Mouse (Mus musculus) testis, postnatal 14 days (tissue): ENCODE data around the gene Gm6583.

Experiments used
- DNase-seq: peaks from one replicate; pipeline ENCODE4 v3.0.0; 2021; ENCODE audit warnings: low spot score

The Gm6583 gene

GRCm38 (mm10) chr5:112355910-112356309, at the start of gene Gm6583:
TSS of gene Gm6583 (minus strand) at chr5:112356033.
- DNase-seq, result no peak

DNA sequence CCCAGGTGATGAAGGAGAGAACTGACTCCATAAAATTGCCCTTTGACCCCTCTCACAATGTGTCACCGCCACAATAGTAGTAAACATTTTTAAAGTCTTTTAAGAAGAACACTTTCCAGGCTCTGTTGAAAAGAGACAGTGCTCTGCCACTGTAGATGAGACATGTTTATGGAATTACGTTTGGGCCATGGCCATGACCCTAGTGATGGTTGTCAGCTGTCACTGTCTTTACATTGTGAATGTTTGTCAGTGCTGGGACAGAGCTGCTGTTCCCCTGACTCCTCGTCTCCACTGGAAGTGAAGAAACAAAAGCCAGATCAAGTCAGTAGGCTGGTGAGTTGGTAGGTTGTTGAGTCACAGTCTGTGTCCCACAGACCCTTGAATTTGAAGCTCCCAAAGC, 46.6 kb upstream of the Gm6583 start:
- DNase-seq, result no peak

DNA sequence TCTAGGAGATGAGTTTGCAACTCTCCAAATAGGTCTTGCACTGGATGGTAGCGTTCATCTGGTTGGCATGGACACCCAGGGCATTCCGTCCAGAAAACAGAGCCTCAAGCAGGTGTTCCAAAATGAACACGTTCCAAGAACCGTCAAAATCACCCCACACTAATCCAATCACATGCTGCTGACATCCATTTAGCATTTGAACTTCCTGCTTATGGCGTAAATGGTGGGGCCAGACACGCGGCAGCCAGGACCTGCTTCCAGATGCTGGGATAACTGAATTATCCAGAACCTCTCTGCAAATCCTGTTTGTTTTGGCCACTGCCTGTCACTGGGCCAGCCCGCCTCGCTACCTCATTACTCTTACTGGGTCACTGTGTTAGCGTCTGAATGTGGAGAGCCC, 43.5 kb upstream of the Gm6583 start:
- DNase-seq, result no peak

DNA sequence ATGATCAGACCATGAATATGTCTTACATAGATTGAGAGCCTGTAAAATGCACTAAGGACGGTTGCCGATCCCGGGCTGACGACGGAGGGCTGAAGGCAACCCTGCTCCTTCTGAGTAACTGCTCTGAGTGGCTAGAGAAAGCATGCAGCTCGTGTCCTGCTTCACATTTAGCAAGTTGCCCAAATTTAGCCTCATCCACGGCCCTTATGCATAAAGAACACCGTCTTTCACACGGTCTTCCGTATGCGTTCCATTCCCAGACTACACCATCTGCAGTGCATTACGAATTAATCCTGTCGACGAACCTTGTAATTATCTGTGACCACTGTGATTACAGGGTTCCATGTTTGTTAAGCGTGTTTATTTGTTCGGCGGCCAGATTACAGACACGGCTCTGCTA, 40.2 kb upstream of the Gm6583 start:
- DNase-seq, result no peak

- DNase-seq, result no peak
These were observed 39.1 kb upstream of the Gm6583 start, which contains the start of gene Asphd2 for GRCm38 (mm10) chr5:112394779-112395443. TSS of gene Asphd2 (minus strand) at chr5:112394866.

GRCm38 (mm10) chr5:112394415-112394763, 38.6 kb upstream of the Gm6583 start:
- DNase-seq, result no peak

- no peak for DNase-seq
These were observed 38.0 kb upstream of the Gm6583 start for GRCm38 (mm10) chr5:112393741-112394414.

DNA sequence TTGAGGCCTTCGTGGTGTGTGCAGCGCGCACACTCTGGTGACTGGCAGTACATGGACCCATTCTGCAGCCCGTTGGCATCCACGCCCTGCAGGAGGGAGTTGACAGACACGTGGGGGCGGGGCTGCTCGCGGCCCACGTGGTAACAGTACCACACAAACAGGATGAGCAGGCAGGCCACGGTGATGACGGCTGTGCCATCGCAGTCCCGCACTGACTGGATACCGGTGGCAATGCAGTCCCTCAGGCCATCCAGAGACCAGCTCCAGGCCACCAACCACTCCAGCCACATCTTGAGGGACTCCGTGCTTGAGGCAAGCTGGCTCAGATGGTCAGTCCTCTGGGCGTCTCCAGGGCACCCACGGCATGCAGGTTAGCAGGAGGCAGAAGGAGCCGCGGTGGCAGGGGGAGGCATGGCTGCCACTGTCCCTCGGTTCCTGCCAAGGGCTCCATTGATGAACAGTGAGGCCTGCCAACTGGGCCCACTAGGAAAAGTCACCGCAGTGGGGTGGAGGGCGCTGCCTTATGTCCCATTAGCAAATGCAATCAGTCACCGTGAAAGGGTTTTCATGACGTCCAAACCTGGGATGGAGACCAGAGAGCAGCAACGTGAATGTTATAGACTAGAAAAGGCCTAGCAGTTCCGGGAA, 36.0 kb upstream of the Gm6583 start:
- no peak for DNase-seq

- no peak for DNase-seq
These were observed 35.2 kb upstream of the Gm6583 start for GRCm38 (mm10) chr5:112391002-112391401.

GRCm38 (mm10) chr5:112389352-112389751, 33.5 kb upstream of the Gm6583 start:
- no peak for DNase-seq

DNA sequence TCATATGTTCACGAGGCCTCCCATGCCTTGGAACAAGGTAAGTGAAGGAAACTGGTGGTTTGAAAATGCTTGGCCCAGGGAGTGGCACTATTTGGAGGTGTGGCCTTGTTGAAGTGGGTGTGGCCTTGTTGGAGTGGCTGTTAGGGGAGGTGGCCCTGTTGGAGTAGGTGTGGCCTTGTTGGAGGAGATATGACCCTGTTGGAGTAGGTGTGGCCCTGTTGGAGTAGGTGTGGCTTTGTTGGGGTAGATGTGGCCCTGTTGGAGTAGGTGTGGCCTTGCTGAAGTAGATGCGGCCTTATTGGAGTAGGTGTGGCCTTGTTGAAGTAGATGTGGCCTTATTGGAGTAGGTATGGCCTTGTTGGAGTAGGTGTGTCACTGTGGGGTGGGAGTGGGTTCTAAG, 30.1 kb upstream of the Gm6583 start:
- no peak for DNase-seq

- DNase-seq, result no peak
These were observed 29.1 kb upstream of the Gm6583 start for GRCm38 (mm10) chr5:112384805-112385472.

- DNase-seq, result no peak
These were observed 27.0 kb upstream of the Gm6583 start for GRCm38 (mm10) chr5:112382641-112383330.

DNA sequence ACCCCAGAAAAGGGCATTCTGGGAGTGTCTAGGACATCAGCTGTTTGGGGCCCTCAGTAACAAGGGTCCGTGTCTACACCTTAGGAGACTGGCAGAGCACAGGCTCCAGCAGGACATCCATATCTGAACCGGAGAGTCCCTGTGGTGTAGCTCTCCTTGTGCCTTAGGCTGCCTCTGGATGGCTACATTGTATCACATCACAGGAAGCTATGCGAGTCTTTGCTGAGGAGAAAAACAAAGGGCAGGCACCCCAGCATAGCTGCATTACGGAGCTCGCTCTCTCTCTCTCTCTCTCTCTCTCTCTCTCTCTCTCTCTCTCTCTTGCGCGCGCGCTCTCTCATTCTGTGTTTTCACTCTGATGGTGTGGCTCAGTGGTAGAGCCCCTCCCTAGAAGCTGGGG, 26.2 kb upstream of the Gm6583 start:
- peak; percentile 66 for DNase-seq

DNA sequence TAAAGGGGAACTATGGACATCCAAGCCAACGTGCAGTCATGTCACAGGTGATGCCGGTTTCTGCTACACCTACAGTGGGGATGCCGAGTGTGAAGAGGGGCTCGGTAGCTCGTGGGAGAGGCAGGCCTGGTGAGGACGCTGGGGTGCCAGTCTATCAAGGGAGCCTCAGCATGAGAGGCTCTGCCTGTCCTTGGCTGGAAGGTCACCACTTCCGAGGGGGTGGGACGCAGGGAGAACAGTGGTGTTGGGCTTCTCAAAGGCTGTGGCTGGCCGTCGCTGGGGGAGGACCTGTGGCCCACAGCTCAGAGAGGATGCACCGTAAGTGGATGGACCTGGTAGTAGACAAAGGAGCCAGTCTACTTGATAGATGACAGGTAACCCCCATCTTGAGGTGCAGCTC, 25.3 kb upstream of the Gm6583 start:
- no peak for DNase-seq

DNA sequence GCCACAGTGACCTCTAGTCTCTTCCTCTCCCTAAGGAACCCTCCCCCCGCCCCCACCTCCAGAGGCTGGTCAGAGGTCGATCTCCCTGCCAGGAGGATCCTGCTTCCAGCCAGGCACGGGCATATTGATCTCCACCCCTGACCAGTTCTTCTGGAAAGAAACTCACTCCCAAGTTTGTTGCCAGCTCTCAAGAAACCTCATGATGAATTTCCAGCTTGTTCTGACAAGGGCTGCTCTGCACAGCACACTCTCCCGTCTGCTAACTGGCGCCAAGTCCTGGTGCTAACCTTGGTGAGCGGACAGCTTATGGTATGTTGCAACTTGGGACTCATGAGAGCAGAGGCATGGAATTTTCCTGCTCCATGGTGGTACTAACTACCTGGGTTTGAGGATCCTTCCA, 22.9 kb upstream of the Gm6583 start:
- DNase-seq, result no peak

- DNase-seq, result no peak
These were observed 21.5 kb upstream of the Gm6583 start for GRCm38 (mm10) chr5:112377380-112377779.

DNA sequence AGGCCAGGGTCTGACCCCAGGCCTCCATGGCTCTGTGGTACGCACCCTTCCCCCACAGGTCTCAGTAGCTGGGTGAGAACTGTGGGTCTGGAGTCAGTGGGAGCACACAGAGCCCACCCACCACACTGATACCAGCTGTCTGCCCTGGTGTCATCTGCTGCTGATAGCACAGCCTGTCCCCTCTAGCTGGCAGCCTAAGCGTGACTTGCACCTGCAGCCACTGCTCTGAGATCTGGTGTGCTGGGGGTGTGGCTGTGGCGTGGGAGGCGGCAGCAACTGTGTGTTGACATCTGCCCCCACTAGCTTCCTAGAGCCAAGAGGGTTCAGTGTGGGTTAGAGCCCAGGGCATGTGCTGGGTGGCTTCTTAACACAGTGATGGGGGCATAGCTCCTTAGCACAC, 20.3 kb upstream of the Gm6583 start:
- DNase-seq, result no peak

DNA sequence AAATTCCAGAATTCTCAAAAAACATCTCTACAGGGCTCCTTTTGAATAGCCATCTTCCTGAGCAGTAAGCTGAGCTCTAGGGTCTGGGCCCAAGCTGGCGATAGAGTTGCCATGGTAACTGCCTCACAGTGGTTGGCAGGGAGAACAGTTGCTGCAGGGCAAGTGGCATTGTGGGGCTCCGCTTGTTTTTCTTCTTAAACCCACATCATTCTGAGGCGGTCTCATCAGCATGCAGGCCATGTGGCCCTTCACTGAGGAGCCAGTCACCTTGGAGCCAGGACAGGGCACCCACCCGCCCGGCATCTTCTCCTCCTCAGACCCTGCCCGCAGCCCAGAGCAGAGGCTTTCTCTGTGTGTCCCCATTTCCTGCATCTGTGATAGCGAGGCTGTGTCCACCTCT, 16.1 kb upstream of the Gm6583 start:
- DNase-seq, result no peak

- DNase-seq, result no peak
These were observed 14.5 kb upstream of the Gm6583 start for GRCm38 (mm10) chr5:112370236-112370813.

DNA sequence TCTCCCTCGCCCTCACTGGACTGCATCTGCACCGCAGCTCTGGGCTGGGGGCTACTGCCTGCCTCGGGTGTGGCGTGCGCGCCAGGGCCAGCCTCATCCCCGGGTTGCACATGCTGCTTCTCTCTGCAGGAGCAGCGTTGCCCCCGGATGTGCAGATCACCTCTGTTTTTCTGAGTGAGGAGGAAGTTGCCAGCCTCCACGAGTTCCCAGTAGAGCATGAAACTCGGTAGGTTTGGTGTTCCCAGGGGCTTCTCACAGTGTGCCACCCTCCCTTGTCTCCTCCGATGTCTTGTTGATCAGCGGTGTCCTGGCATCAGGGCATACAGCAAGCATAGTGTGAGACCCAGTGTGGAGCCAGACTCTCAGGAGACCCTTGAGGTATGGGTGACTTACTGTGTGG, 13.5 kb upstream of the Gm6583 start:
- no peak for DNase-seq

DNA sequence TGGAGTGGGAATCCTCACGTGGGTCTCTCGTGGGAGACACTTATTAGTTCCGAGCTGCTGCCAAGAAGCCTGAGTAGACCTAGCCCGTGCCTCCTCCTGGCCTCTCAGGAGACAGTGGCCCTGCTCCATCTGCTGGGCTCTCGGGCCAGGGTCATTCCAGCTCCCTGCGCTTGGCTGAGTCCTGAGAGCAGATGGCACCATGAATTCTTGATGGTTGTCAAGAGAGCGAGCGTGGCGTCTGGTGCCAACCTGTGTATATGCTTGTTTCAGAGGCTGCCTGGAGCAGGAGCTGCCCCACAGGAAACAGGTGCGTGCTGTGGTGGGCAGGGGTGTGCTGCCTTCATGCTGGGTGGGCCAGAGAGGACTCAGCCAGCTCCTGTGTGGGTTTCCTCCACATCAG, 12.8 kb upstream of the Gm6583 start:
- DNase-seq, result no peak
